Mouse (Mus musculus): ENCODE results near the gene Evc2.

GRCm38 (mm10) chr5:37467646-37468045 lies 129.3 kb downstream of the Evc2 start:
- no peak for TF ChIP-seq CTCF (IDR thresholded peaks at IDR 0.05; ENCODE audit: control insufficient read depth, insufficient read depth, low read length)
- TF ChIP-seq POLR2A (IDR thresholded peaks at IDR 0.05; ENCODE audit: borderline replicate concordance, control insufficient read depth, low read depth, low read length), result no peak
